Mouse (Mus musculus): ENCODE measurements around the gene Tenm2.

Tenm2 gene

DNA sequence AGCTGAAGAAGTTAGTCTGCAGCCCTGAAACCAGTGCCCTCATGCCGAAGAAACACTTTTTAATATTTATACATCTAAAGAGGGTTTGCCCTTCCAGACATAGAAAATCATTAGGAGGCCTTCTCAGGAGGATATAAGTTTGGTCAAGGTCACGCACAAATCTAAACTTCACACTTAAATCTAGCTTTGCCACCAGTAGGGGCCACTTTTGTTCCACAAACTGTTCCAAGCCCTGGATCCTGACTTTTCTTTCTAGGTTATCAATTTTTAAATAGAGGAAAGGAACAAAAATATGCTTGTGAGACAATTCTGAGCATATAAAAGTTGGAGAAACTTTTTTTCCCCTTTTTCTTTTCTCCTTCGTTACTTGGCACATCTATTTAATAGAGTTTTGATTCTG lies 989.6 kb downstream of the Tenm2 start:
- no peak for ATAC-seq (ENCODE audit: insufficient number of reproducible peaks, low FRiP score, low TSS enrichment)

DNA sequence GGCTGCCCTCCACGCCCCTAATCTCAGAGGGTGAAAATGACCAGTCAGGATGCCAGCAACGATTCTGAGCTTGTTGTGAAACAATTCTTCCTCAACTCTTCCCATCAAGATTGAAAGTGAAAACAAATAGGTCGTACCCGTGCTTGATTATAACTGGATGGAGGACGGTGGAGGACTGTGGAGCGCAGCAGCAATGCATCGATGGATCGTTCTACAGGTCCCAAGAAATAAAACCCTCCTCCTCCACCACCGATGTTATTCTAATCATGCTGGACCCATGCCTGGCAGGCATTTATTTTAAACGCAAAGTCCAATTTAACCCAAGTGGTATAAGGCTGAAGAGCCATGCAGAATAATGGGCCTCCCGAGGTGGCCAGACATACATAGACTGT lies 991.3 kb downstream of the Tenm2 start:
- ATAC-seq (ENCODE audit: insufficient number of reproducible peaks, low FRiP score, low TSS enrichment), result no peak

DNA sequence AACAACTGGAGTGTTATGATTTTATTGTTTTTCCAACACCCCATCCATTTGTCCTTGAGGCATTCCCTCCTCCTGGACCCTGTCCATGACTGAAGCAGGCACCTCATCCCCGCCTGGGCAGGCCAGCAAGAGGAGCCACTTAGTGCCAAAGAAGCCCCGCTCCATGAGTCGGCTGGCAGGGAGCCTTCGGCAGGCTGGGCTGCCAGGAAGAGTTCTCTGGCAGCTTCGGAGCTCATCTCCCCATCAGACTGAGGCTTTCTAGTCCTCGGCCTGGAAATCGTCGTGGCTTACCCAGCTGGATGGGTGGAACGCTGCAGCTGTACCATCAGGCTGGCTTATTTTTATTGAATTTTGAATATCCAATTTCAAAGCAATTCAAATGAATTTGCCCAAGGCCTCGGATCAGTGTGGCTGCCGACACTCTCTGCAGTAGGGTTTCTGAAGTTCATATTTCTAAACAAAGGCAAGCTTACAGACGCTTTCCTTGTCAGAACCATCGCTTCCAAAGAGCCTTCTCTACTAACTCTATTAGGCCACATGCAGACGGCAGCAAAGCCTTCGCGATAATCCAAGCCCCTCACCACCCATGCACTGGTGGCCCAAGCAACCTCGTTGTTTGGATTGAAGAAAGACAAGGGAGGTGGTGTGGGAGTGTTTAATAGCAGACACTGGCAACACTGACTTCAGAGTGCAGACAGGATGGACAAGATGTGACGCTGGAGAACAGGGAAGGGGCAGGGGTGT lies 991.8 kb downstream of the Tenm2 start:
- ATAC-seq (ENCODE audit: insufficient number of reproducible peaks, low FRiP score, low TSS enrichment), result 0 out of 2 replicates have a peak, but pooled peaks have one; percentile 65

DNA sequence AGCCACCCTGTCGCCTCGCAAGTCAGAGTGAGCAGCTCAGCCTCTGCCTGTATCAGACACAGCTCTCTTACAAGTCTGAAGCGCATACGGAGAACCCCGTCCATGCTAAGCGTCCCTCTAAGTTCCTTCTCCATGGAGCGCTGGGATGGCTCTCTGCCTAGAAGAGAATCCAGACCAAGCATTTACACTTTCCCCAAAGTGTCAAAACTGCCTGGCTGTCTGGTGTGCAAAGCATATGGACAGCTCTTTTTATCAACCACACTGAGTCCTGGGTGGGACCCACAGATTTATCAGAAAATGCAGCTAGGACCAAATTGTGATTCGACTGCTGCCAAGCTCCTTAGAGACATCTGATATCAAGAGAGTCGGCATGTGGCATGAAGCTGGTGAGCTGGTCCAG lies 996.9 kb downstream of the Tenm2 start:
- ATAC-seq (ENCODE audit: insufficient number of reproducible peaks, low FRiP score, low TSS enrichment), result no peak

DNA sequence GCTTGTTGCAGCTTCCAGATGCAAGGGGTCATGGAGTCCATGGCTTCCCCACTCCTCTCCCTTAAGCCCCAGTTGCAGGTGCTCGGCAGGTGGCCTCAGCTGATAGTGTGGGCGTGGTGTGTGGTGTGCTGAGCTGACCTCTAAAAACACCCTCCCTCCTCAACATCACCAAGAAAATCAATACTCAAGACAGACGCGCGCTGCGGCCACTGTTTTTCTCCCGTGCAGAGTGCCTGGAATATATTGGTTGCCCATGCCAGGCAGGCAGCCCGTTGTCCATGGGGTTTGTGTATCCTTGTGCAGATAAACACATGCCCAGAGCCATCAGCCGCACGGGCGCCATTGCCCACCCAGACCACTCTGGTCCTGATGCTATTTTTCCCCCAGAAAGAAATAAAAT lies 1007.1 kb downstream of the Tenm2 start:
- ATAC-seq (ENCODE audit: insufficient number of reproducible peaks, low FRiP score, low TSS enrichment), result no peak

DNA sequence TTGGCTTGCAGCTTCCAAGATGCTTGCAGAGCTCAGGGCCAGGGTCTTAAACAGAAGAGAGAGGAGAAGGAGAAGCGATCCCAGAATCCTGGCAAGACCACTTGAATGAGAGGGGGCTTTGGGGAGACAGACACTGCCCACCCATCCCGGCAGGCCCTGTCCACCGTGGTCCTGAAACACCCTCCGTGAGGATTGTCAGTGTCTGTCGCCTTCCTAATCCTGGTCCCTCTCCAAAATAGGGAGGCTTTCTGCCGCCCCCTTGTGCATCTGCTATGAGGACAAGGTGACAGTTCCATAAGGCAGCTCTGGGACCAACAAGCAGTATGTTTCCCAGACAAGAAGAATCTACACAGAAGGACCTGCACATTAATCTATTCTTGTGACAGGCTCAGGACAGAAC lies 1007.6 kb downstream of the Tenm2 start:
- no peak for ATAC-seq (ENCODE audit: insufficient number of reproducible peaks, low FRiP score, low TSS enrichment)

DNA sequence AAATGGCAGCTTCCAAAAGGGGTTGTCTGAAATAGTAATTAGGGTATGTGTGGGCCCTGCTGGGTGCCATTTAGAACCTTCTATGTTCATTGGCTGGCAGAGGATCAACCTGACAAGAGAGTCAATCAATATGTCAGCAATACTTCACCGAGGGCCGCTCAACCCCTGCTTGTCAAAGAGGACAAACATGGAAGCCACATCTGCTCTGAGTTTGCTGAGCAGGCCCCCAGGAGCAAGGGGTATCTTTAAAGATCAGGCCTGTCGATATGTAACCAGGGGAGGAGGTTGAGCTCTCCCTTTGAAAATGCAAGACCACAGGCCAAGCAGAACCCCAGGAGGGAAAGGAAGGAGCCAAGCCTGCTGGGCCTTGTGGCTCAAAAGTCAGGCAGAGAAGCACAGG lies 1009.7 kb downstream of the Tenm2 start:
- ATAC-seq (ENCODE audit: insufficient number of reproducible peaks, low FRiP score, low TSS enrichment), result no peak

DNA sequence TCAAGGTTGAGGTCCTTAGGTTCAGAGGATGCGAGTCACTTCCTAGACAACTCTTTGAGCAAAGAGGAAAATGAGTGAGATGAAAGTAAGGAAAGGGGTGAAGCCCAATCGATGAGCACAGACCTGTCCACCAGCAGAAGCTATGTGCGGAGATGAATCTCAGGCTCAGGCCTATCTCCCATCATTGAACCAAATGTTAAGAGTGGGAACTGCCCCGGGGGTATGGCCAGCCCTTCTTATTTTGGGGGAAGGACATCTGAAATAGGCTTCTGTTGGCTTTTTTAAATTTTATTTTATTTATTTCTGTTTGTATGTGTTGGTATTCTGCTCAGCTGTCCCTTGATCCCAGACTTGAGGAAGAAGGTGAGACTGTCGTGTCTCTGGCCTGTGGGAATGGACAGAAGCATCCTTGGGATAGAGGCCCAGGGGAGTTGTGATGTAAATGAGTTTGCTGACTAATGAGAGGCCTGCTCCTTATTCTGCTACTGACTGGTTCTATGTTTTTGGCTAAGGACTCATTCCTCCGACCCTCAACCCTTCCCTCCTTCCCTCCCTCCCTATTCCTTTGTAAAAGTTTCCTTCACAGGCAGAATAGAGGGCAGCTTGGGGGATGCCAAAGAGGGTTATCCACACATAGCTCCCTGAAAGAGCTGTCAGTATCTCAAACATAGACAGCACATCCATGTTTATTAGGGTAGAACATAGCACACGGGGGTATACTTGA lies 1011.9 kb downstream of the Tenm2 start:
- ATAC-seq (ENCODE audit: insufficient number of reproducible peaks, low FRiP score, low TSS enrichment), result no peak

DNA sequence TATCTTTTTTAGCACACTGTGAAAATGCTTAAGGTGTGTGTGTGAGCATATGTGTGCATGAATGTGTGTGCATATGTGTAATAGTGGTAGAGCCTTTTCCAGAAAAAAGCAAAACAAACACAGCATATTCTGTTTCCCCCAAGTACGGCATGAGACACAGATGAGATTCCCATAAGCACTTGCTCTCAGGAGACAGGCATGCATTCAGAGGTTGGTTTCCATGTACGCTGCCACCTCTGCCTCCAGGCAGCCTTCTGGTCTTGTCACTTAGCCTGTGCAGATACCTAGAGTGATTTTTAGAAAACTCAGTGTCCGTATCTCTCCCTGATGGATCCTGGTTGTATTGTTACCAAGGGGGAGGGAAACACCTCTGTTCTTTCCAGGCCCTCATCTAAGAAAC lies 1013.7 kb downstream of the Tenm2 start:
- no peak for ATAC-seq (ENCODE audit: insufficient number of reproducible peaks, low FRiP score, low TSS enrichment)

DNA sequence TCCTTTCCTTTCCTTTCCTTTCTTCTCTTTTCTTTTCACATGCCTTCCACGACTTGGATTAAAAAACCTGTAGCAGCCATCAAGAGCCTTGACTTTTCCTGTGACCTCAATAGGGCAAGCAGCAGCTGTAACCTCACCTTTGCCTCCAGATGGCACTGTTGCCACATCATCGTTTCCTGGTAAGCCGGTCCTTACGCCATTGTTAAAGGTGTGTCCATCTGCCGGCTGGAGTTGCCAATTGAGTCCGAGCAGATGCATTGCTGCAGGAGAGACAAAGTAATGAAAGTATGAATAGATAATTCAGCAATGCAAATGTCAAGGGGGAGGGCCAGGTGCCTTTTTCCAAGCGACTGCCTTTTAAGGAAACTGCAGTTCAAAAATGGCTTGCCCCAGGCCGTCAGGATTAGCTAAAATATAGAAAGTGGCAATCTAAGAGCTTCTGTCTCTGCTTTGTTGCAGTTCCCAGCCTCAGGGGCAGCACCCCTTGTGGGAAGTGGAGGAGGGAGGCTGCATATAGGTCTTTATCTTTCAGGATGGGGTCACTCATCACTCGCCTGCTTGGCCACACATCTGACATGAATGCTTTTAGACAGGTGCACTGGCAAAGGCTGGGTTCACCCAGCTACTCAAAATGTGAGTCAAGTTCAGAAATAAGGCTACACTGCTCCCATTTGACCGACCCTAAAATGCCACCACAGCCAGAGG lies 1014.3 kb downstream of the Tenm2 start:
- peak; percentile 88 for ATAC-seq (ENCODE audit: insufficient number of reproducible peaks, low FRiP score, low TSS enrichment)

DNA sequence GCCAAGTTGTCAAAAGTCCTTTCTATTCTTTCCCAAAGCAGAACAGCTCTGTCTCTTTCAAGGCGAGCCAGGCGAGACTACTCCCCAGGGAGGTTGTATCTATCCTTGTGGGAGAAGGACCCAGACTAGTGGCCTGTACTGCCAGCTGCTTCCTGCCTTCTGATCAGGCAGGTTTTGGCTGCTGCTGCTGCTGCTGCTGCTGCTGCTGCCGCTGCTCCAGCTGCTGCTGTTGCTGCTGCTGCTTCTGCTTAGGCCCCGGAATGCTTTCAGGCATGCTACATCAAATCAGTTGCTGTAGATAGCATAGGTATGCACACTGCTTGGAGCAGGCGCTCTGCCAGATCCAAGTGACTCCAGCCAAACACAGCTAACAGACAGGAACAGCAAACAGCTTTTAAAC lies 1015.1 kb downstream of the Tenm2 start:
- no peak for ATAC-seq (ENCODE audit: insufficient number of reproducible peaks, low FRiP score, low TSS enrichment)

DNA sequence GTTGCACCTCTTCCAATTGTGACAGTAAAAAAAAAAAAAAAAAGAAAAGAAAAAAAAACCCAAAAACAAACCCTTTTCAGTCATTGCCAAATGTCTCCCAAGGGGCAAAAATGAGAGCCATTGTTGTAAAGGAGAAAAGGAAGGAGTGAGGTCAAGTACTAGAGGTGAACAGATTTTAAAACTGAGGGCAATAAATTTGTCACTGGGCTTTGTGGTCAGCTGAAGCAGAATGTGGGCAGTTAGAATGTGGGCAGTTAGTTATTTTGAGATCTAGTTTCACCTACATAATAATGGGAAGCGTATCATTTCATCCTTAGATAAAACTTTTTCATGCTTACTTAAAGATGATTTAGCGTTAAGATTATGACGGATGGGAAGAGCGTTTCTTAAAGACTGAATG lies 1016.2 kb downstream of the Tenm2 start:
- ATAC-seq (ENCODE audit: insufficient number of reproducible peaks, low FRiP score, low TSS enrichment), result no peak

DNA sequence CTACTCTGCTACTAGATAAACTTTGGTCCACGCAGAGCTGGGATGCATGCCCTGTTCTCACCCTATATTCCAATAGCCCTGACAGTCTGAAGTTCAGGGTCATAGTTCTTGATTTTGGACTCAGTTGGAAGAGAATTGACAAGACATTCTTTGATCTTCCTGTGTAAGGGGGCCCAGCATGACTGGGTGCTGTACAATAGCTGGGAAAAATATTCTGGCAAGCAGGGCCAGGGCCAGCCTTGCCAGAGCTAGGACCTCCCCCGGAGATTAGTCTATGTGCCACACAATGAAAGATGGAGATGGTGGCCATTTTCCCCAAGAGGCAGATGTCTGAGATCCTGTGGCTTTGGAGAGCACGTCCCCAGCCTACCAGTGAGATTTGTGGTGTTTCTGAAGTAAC lies 1021.2 kb downstream of the Tenm2 start:
- ATAC-seq (ENCODE audit: insufficient number of reproducible peaks, low FRiP score, low TSS enrichment), result no peak

DNA sequence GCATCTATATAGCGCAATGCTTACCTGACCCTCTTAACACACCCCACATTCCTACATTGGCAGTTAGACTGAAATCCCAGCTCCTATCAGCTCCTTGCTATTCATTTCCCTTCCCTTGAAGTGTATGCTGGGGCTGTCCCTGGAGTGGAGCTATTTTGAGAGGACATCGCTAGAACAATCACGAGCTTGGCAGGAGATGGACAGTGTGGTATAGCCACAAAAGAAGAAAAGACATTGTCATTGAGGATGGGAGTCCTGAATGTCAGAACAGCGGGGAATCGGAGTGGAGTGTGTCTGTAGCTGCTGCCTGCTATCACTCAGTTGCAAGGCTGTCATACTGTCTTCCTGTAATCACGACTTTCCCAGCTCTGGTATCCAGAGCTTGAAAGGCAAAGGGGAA lies 1031.4 kb downstream of the Tenm2 start:
- ATAC-seq (ENCODE audit: insufficient number of reproducible peaks, low FRiP score, low TSS enrichment), result no peak

DNA sequence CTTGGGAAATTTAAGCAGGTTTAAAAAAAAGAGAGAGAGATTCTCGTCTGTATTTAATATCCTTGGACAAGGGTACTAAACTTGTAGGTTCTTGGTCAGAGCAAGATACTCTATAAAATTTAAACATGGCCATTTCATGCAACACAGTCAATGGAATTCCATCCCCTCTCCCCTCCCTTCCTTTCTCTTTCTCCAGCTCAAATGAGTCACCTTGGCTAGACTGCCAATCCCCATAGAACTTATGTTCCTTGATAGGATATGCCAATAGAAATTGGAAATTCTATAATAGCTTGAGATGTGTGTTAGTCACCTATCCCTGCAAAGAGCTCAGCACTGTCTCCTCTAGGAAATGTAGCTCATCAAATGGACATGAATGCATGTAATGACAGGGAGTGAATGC lies 1031.9 kb downstream of the Tenm2 start:
- no peak for ATAC-seq (ENCODE audit: insufficient number of reproducible peaks, low FRiP score, low TSS enrichment)

DNA sequence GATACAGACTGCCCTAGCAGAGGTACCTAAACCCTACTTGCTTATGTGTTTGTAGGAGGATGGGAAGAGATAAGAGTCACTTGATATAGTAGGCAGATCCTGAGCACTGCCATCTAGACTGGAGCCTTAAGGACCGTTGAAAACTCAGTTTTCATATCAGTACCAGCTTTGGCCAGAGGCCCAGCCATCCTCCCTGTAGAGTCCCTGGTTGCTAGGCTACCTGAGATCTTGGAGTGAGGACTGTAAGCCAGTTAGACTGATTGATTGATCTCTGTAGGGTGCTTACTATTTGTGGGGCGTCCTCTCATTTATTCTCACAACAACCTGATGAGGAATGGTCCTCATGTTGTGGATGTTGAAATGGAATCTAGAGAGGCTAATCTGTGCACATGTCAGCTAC lies 1041.4 kb downstream of the Tenm2 start:
- ATAC-seq (ENCODE audit: insufficient number of reproducible peaks, low FRiP score, low TSS enrichment), result no peak

DNA sequence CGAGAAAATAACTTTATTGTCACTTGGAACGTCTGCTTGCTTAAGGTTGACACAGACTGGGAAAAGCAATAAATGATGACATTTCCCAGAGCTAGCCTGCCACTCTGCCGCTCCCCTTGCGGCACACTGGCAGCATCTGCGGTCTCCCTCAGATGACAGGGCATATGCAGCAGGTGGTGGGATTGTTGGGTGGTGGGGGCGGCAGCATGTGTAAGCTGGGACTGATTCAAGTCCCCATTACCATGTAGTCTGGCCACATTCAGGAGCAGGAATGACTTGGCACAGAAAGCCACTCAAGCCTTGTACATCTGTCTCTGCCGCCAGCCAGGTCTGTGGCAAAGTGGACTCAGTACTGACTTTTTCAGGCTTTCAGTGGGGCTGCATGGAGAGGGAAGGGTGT lies 1059.7 kb downstream of the Tenm2 start:
- ATAC-seq (ENCODE audit: insufficient number of reproducible peaks, low FRiP score, low TSS enrichment), result no peak

DNA sequence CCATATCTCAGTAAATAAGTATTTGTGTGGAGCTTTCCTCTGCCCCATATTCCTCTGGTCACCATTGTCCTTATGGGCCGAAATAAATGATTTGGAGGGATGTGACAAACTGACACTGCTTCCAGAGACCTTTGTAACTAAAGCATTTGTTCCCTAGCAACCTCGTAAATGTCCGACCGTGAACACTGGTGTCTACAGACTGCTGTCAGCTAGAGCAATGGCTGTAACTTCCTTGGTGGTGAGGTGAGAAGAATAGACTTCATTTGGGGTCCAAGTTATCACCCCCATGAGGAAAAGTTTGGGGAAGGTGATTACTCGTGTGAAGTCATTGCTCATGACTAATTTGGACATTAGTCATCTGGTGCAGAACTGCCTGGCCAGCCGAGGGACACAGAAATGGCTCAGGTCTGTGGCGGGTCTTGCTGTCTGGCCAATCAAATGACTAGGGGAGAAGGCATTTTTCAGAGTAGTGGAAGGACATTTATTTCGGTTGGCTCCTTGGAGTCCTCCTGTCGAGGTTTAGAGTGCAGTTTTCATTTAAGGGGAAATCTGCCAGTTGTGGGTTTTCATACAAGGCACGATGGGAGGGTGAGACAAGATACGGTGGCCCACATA lies 1062.6 kb downstream of the Tenm2 start:
- no peak for ATAC-seq (ENCODE audit: insufficient number of reproducible peaks, low FRiP score, low TSS enrichment)

DNA sequence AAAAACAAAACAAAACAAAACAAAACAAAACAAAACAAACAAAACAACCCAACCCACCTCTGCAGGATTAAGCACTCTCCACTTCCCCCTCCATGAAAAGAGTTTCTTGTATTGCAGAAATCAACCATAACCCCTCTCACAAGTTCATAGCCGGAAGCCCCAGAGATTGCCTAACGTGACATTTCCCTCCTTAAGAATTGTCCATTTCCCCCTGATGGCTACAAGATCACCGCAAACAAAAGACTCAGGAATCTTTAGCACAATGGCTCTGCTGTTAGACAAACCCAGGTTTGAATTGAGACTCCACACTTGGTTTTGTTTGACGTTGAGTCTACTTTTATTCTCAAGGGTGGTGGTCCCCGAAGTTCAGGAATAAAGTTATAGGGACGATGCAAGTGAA lies 1063.2 kb downstream of the Tenm2 start:
- ATAC-seq (ENCODE audit: insufficient number of reproducible peaks, low FRiP score, low TSS enrichment), result no peak

DNA sequence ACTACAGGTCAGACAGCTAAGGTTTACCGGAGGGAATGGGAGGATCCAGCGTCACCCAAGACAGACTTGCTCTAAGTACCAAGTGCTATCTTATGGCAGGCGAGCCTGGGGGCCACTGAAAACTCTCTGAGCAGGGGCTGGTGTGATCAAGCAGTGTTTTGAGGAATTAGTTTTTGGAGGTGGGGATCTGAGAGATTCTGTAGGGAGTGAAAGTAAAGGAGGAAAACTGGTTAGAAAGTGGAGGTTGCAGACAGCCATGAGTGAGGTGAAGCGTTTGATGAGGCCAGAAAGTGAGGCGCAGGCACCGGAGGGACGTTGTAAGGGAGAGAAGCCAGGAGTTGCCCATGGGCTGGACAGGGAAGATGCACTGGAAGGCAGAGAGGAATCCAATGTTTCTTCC lies 1063.8 kb downstream of the Tenm2 start:
- no peak for ATAC-seq (ENCODE audit: insufficient number of reproducible peaks, low FRiP score, low TSS enrichment)

DNA sequence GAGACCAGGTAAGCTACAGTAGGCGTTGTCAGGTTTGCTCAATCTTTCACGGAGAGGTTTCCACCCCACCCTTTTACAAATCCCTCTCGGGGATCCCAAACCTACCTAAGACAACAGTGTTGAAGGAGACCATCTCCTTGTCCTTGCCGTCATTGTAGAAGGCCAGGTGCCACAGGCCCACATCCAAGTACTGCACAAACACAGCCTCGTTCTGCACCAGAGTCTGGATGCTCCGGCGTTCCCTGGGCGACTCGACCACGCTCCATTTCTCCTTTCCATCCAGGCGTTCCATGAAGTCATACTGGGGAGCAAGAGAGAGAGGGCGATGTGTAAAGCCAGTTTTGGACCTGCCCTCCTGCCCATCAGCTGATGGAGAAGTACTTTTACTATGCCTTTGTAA lies 1064.5 kb downstream of the Tenm2 start:
- no peak for ATAC-seq (ENCODE audit: insufficient number of reproducible peaks, low FRiP score, low TSS enrichment)
